Mouse (Mus musculus): Measurements from ENCODE around the gene R3hdm2.

GRCm38 (mm10) chr10:127517941-127518340 lies 137.8 kb downstream of the R3hdm2 start:
- TF ChIP-seq CTCF (IDR thresholded peaks at IDR 0.05; ENCODE audit: low read depth) (no peak), EP300 (IDR thresholded peaks at IDR 0.05; ENCODE audit: low read depth) (no peak)

All from heart, postnatal 0 days (tissue).